Mouse (Mus musculus) forelimb bud, embryonic 11.5 days (tissue): ENCODE data around the gene Fads1.

Source experiments
- DNase-seq: peaks from one replicate; pipeline ENCODE4 v3.0.0-alpha.2; 2012; ENCODE audit warnings: low read depth, low spot score

Fads1 gene

GRCm38 (mm10) chr19:10176941-10177372 is 5.7 kb upstream of the Fads1 start:
- DNase-seq, result no peak

GRCm38 (mm10) chr19:10181225-10181624 is 1.5 kb upstream of the Fads1 start:
- no peak for DNase-seq

GRCm38 (mm10) chr19:10182142-10182541 is 546 bp upstream of the Fads1 start:
- no peak for DNase-seq

GRCm38 (mm10) chr19:10183299-10183983 is 753 bp downstream of the Fads1 start:
- DNase-seq, result peak; percentile 68

GRCm38 (mm10) chr19:10184096-10184495 is 1.4 kb downstream of the Fads1 start:
- DNase-seq, result peak; percentile 51

- DNase-seq, result no peak
Measured at GRCm38 (mm10) chr19:10185876-10186275, 3.2 kb downstream of the Fads1 start.

- DNase-seq, result no peak
Measured at GRCm38 (mm10) chr19:10186569-10186968, 3.9 kb downstream of the Fads1 start.

- no peak for DNase-seq
Measured at GRCm38 (mm10) chr19:10188281-10188811, 5.7 kb downstream of the Fads1 start.

GRCm38 (mm10) chr19:10189022-10189421 is 6.3 kb downstream of the Fads1 start:
- DNase-seq, result no peak

GRCm38 (mm10) chr19:10189940-10190339 is 7.3 kb downstream of the Fads1 start:
- DNase-seq, result no peak

GRCm38 (mm10) chr19:10190796-10191195 is 8.1 kb downstream of the Fads1 start:
- DNase-seq, result peak; percentile 72

- DNase-seq, result no peak
Measured at GRCm38 (mm10) chr19:10191326-10191725, 8.6 kb downstream of the Fads1 start.

- no peak for DNase-seq
Measured at GRCm38 (mm10) chr19:10194337-10194736, 11.6 kb downstream of the Fads1 start.

- DNase-seq, result no peak
Measured at GRCm38 (mm10) chr19:10195252-10195651, 12.6 kb downstream of the Fads1 start.

GRCm38 (mm10) chr19:10197130-10197529 is 14.4 kb downstream of the Fads1 start:
- DNase-seq, result no peak

- no peak for DNase-seq
Measured at GRCm38 (mm10) chr19:10198286-10198685, 15.6 kb downstream of the Fads1 start.

- DNase-seq, result peak; percentile 86
Measured at GRCm38 (mm10) chr19:10198723-10199122, 16.0 kb downstream of the Fads1 start.

GRCm38 (mm10) chr19:10203146-10203847 is 20.6 kb downstream of the Fads1 start:
- DNase-seq, result no peak

GRCm38 (mm10) chr19:10203848-10204615 is 21.3 kb downstream of the Fads1 start, which contains the start of the genes Tmem258 and Fen1:
Gene Tmem258 (plus strand): TSS chr19:10204014.
Gene Fen1 (minus strand): TSS chr19:10204169.
- DNase-seq, result peak; percentile 87

- DNase-seq, result peak; percentile 46
Measured at GRCm38 (mm10) chr19:10204616-10205001, 21.9 kb downstream of the Fads1 start.

- no peak for DNase-seq
Measured at GRCm38 (mm10) chr19:10205051-10205450, 22.4 kb downstream of the Fads1 start.

- DNase-seq, result no peak
Measured at GRCm38 (mm10) chr19:10208851-10209250, 26.2 kb downstream of the Fads1 start.
